Mouse (Mus musculus): ENCODE results near the gene Slc38a11.

DNA sequence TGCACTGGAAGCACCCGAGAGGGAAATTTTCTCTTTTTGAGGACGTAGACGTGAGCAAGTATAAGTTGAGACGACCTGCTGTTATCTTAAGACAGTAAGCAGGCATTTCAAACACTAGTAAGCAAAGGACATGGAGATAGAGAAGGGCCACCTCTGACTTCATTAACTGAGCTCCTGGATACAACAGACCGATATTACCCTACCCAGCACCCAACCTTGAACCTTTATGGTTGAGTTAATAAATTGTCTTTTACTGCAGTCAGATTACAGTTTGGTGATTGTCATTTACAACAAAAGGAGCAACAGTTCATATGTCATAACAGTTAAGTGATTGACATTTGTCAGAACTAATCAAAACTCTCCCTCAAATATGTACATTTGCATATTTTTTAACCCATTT lies 17.8 kb downstream of the Slc38a11 start:
- TF ChIP-seq POLR2A (IDR thresholded peaks at IDR 0.05; ENCODE audit: low read depth, low read length) (no peak), CTCF (IDR thresholded peaks at IDR 0.05; ENCODE audit: extremely low read depth, insufficient read depth, insufficient read length, insufficient replicate concordance) (no peak)

Data from spleen, adult 2 months (tissue).